Mouse (Mus musculus): ENCODE data around the gene Rmdn3.

Gene Rmdn3

DNA sequence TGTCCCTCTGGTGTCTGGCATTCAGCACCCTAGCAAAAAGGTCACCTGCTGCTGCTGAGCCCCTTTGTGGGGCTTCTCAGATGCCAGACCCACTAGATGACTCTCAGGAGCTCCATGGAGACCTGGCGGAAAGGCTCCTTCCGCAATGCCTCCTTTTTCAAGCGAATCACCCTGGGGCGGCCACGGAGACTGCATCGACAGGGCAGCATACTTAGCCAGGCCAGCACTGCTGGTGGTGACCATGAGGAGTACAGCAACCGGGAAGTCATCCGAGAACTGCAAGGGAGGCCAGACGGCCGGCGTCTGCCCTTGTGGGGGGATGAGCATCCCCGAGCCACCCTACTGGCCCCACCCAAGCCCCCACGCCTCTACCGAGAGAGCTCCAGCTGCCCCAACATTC, 18.0 kb upstream of the Rmdn3 start:
- DNase-seq (ENCODE audit: low read depth, low spot score) = no peak
- H3K36me3 ChIP-seq (ENCODE audit: control insufficient read depth, insufficient read depth, low read length, poor library complexity, severe bottlenecking) = peaks cover 3% of the 10 kb centered on the region

DNA sequence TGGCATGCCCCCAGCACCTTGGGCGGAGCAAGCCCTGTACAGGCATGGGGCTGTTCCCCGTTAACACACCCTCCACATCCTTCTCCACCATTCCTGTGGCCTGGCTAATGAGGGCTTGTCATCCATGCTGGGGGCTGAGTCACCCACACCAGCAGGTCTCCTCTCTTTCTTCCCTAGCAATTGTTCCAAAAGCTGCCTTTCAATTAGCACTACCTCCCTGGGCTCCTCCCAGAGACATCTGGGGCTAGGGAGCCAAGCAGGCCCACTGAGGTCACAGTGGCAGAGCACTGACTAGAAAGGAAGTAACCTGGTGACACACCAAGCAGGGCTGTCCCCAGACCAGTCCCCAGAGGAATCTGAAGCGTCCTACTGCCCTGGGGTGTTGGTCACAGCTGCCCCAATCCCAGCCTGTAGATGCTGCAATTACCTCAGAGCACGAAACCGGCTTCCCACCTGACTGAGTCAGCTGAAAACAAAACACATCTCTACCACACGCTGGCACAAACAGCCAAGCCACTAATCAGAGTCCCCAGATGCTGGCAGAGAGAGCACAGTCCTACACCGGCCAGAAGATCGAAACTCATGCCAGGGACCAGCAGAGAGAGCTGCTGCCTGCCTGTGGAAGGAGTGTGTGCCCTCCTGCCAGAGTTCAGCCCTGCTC, 17.3 kb upstream of the Rmdn3 start, which contains the start of gene Gm14137:
TSS of gene Gm14137 (plus strand) at position 519 of the 661 bp plus-strand sequence.
- H3K27me3 ChIP-seq (ENCODE audit: control insufficient read depth, insufficient read depth, low read length, poor library complexity, severe bottlenecking) = no peaks in the 10 kb centered on the region
- DNase-seq (ENCODE audit: low read depth, low spot score) = peak; percentile 58
- H3K36me3 ChIP-seq (ENCODE audit: control insufficient read depth, insufficient read depth, low read length, poor library complexity, severe bottlenecking) = peaks cover 3% of the 10 kb centered on the region

More for the DNA sequence above, 18.0 kb upstream of the Rmdn3 start:
- H3K27me3 ChIP-seq (ENCODE audit: control insufficient read depth, insufficient read depth, low read length, poor library complexity, severe bottlenecking) = no peaks in the 10 kb centered on the region

GRCm38 (mm10) chr2:119172862-119173576, 16.2 kb upstream of the Rmdn3 start:
- Histone ChIP-seq H3K36me3 (ENCODE audit: control insufficient read depth, insufficient read depth, low read length, poor library complexity, severe bottlenecking) (peaks cover 3% of the 10 kb centered on the region), H3K27me3 (ENCODE audit: control insufficient read depth, insufficient read depth, low read length, poor library complexity, severe bottlenecking) (no peaks in the 10 kb centered on the region; the same call in 1 of the 2 replicates)
- DNase-seq (ENCODE audit: low read depth, low spot score) = no peak

GRCm38 (mm10) chr2:119172446-119172845, 15.6 kb upstream of the Rmdn3 start:
- peaks cover 1% of the 10 kb centered on the region for H3K36me3 ChIP-seq (ENCODE audit: control insufficient read depth, insufficient read depth, low read length, poor library complexity, severe bottlenecking)
- DNase-seq (ENCODE audit: low read depth, low spot score) = no peak

DNA sequence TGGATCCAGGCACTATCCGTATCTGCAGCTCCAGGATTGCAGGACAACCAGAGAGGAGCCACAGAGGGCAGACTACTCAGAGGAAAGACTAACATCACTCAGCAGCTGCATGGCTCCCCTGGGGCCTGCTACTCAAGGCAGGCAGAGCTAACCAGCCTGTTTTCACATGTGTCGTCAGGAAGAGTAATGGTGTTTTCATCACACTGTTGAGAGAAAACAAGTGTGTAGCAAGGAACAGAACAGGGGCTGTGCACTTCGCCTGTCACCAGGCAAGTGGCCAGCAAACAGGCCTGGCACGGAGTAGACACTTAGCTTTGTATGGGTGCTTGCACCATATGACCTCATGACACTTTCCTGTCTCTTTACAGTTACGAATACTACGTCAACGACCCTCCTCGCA, 14.7 kb upstream of the Rmdn3 start:
- no peak for DNase-seq (ENCODE audit: low read depth, low spot score)
- peaks cover 3% of the 10 kb centered on the region for H3K27me3 ChIP-seq (ENCODE audit: control insufficient read depth, insufficient read depth, low read length, poor library complexity, severe bottlenecking)
- peaks cover 1% of the 10 kb centered on the region for H3K36me3 ChIP-seq (ENCODE audit: control insufficient read depth, insufficient read depth, low read length, poor library complexity, severe bottlenecking)

More at GRCm38 (mm10) chr2:119172446-119172845, 15.6 kb upstream of the Rmdn3 start:
- peaks cover 3% of the 10 kb centered on the region; the same call in 1 of the 2 replicates for H3K27me3 ChIP-seq (ENCODE audit: control insufficient read depth, insufficient read depth, low read length, poor library complexity, severe bottlenecking)

DNA sequence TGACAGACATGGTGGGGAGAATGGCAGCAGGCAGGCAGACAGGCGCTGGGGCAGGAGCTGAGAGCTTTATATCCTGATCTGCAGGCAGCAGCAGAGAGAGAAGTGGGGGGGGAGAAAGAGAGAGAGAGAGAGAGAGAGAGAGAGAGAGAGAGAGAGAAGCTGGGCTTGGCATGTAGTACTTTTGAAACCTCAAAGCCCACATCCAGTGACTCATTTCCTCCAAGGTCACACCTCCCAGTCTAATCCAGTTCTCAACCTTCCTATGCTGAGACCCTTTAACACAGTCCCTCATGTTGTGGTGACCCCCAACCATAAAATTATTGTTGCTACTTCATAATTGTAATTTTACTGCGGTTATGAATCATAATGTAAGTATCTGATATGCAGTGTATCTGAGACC, 13.4 kb upstream of the Rmdn3 start:
- DNase-seq (ENCODE audit: low read depth, low spot score) = no peak
- peaks cover 3% of the 10 kb centered on the region for H3K27me3 ChIP-seq (ENCODE audit: control insufficient read depth, insufficient read depth, low read length, poor library complexity, severe bottlenecking)
- no peaks in the 10 kb centered on the region; the same call in 1 of the 2 replicates for H3K36me3 ChIP-seq (ENCODE audit: control insufficient read depth, insufficient read depth, low read length, poor library complexity, severe bottlenecking)

GRCm38 (mm10) chr2:119167866-119168256, 11.0 kb upstream of the Rmdn3 start:
- H3K27me3 ChIP-seq (ENCODE audit: control insufficient read depth, insufficient read depth, low read length, poor library complexity, severe bottlenecking) = peaks cover 3% of the 10 kb centered on the region
- no peaks in the 10 kb centered on the region; the same call in 1 of the 2 replicates for H3K36me3 ChIP-seq (ENCODE audit: control insufficient read depth, insufficient read depth, low read length, poor library complexity, severe bottlenecking)
- DNase-seq (ENCODE audit: low read depth, low spot score) = no peak

DNA sequence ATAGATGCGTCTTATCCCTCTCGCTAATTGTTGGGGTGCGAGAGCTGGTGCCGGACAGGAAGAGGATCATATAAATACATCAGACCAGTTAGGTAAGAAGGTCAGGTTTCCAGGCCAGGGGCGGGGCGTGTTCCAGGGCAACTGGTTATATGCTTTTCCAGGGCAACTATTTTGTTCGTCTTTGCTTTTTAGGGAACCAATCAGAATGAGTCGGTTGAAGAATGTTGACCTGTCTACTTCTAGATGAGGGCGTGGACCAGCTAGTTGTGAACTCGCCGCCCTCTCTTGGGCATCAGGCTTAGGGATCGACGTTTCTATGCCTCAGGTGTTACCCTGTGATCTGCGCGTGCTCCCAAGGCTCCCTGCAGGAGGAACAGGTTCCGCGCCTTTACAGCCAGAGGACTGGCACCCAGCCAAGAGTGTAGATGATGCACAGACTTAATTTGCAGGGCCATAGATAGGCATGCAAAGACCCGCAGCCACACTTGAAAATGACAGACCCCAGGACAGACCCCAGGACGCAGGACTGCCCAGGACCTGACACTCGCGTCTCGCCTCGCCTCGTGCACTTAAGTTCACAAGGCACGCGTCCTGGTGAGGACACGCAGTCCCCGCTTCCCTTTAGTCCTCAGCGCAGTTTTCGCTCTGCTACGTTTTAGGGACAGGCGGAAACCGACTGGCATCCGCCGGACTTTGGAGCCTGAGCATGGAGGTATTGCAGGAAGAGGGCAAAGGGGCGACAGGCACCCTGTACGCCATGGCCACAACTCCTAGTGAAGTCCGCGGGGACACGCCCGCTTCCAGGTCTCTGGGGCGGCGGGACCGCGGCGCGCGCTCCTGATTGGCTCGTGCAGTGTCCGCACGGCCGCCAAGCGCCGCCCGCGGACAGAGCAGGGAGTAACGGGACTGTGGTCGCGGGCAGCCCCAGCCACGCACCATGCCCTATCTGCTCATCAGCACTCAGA, 10.3 kb upstream of the Rmdn3 start, which contains the start of gene Gchfr:
TSS of gene Gchfr (plus strand) at position 873 of the 965 bp plus-strand sequence.
- Histone ChIP-seq H3K27me3 (ENCODE audit: control insufficient read depth, insufficient read depth, low read length, poor library complexity, severe bottlenecking) (peaks cover 3% of the 10 kb centered on the region), H3K36me3 (ENCODE audit: control insufficient read depth, insufficient read depth, low read length, poor library complexity, severe bottlenecking) (no peaks in the 10 kb centered on the region; the same call in 1 of the 2 replicates)
- DNase-seq (ENCODE audit: low read depth, low spot score) = peak; percentile 55

- Histone ChIP-seq H3K27me3 (ENCODE audit: control insufficient read depth, insufficient read depth, low read length, poor library complexity, severe bottlenecking) (peaks cover 3% of the 10 kb centered on the region), H3K36me3 (ENCODE audit: control insufficient read depth, insufficient read depth, low read length, poor library complexity, severe bottlenecking) (no peaks in the 10 kb centered on the region)
- DNase-seq (ENCODE audit: low read depth, low spot score) = no peak
Measured at GRCm38 (mm10) chr2:119165401-119165800, 8.6 kb upstream of the Rmdn3 start.

DNA sequence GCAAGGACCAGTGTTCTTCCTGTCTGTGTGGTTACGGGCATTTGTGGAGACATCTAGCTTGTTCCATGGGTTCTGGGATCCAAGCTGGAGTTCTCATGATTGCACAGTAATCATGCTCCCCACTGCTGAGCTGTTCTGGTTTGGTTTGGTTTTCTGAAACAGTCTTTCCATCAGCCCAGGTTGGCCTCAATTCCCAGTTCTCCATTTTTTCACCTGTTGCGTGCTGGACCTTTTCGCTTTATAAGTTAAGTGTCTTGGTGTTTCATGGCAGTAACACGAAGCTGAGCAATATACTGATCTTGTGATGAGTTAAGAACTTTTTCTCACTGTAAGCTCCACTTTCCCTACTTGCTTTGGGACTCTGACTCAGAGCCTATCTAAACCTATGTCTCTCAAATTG, 7.2 kb upstream of the Rmdn3 start:
- Histone ChIP-seq H3K36me3 (ENCODE audit: control insufficient read depth, insufficient read depth, low read length, poor library complexity, severe bottlenecking) (no peaks in the 10 kb centered on the region), H3K27me3 (ENCODE audit: control insufficient read depth, insufficient read depth, low read length, poor library complexity, severe bottlenecking) (peaks cover 3% of the 10 kb centered on the region)
- no peak for DNase-seq (ENCODE audit: low read depth, low spot score)

DNA sequence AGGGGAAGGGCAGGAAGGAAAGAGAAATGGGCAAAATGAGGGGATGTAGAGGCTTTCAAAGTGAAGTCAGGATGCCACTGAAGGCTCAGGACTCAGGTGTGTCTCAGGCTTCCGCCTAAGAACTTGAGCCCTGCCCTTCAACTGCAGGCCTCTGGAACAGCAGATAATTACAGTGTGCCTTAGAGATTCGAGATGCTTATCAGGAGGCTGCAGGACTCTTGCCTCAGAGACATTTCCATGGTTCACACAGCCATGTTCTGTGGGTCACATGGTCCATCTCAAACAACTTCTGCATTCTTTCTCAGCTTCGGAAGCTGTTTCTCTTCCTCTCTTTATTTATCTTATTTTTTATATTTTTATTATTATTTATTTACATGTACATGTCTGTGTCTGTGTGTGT, 6.3 kb upstream of the Rmdn3 start:
- Histone ChIP-seq H3K36me3 (ENCODE audit: control insufficient read depth, insufficient read depth, low read length, poor library complexity, severe bottlenecking) (no peaks in the 10 kb centered on the region), H3K27me3 (ENCODE audit: control insufficient read depth, insufficient read depth, low read length, poor library complexity, severe bottlenecking) (peaks cover 3% of the 10 kb centered on the region)
- DNase-seq (ENCODE audit: low read depth, low spot score) = no peak

DNA sequence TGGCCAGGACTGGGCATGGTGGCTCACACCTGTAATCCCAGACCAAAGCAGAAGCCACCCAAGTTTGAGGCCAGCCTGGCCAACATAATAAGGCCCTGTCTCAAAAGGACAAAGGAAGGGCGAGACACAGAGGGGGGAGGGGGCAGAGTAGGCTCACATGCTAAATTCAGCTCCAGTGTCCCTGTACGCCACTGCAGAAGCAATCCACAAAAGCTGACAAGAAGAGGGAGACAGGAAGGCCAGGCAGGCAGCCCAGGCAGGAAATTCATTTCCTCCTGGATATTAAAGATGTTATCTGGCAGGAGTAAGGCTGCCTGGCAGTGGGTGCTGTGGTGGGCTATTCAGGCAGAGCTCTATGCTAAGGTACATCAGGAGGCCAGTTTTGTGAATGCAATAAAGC, 4.4 kb upstream of the Rmdn3 start:
- H3K36me3 ChIP-seq (ENCODE audit: control insufficient read depth, insufficient read depth, low read length, poor library complexity, severe bottlenecking) = no peaks in the 10 kb centered on the region
- no peak for DNase-seq (ENCODE audit: low read depth, low spot score)
- H3K27me3 ChIP-seq (ENCODE audit: control insufficient read depth, insufficient read depth, low read length, poor library complexity, severe bottlenecking) = no peaks in the 10 kb centered on the region; the same call in 1 of the 2 replicates

GRCm38 (mm10) chr2:119157836-119158235, 1.0 kb upstream of the Rmdn3 start:
- DNase-seq (ENCODE audit: low read depth, low spot score) = no peak
- Histone ChIP-seq H3K36me3 (ENCODE audit: control insufficient read depth, insufficient read depth, low read length, poor library complexity, severe bottlenecking) (0 out of 2 replicates have a peak, but pooled peaks cover 1% of the 10 kb centered on the region), H3K27me3 (ENCODE audit: control insufficient read depth, insufficient read depth, low read length, poor library complexity, severe bottlenecking) (no peaks in the 10 kb centered on the region; the same call in 1 of the 2 replicates)

DNA sequence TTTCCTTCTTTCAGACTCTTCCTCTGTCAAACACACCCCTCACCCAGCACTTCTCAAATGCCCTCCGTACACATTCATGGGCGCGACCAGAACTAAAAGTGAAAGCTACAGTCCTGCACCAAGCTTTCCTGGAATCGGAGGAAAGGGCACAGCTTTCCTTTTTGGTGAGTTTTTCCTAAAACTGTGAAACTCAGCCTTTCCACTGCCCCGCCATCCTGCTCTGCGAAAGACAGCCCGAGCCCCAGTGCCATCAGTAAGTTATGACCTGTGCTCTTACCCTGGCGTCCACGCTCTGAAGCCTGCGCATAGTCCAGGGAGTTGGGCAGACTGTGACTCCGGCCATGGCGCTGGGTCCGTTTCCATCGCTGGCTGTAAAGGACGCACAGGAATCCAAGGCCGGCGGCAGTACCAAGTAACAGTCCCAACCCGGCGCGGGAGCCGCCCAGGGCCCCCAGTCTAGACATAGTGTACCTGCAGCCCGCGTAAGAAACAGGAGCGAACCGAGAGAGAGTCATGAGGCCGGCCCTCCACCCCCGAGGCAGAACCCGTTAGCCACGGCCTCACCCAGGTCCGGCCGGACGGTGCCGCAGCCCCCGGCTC, 653 bp downstream of the Rmdn3 start:
- no peak for DNase-seq (ENCODE audit: low read depth, low spot score)
- Histone ChIP-seq H3K36me3 (ENCODE audit: control insufficient read depth, insufficient read depth, low read length, poor library complexity, severe bottlenecking) (peaks cover 1% of the 10 kb centered on the region; the same call in 1 of the 2 replicates), H3K27me3 (ENCODE audit: control insufficient read depth, insufficient read depth, low read length, poor library complexity, severe bottlenecking) (no peaks in the 10 kb centered on the region; the same call in 1 of the 2 replicates)
